Mouse (Mus musculus) forebrain, embryonic 15.5 days (tissue): ENCODE data around the gene Gdpd3. TPM values are rescaled to one million over a fixed set of nuclear protein-coding genes. Genes with fewer than 3 reads are reported as not detected.

Experiments
- ATAC-seq: fragments of 200-750 bp; cut with Nextera tagmentation; replicated peaks from 2 replicates; pipeline ENCODE4 v1.8.0; 2017; ENCODE audit warnings: mild to moderate bottlenecking, moderate TSS enrichment, moderate library complexity
- H3K27ac ChIP-seq: fragments of 300-500 bp; sonication (generic); replicated peaks from 2 replicates; pipeline ENCODE4 v1.5.1; 2015; ENCODE audit warnings: mild to moderate bottlenecking, inconsistent platforms
- H3K27me3 ChIP-seq: fragments of 300-500 bp; sonication (generic); 2 replicates; pipeline ENCODE4 v1.6.1; 2015; ENCODE audit warnings: inconsistent platforms
- H3K36me3 ChIP-seq: fragments of 300-500 bp; sonication (generic); 2 replicates; pipeline ENCODE4 v1.6.1; 2015; ENCODE audit warnings: mild to moderate bottlenecking, inconsistent platforms
- H3K4me1 ChIP-seq: fragments of 300-500 bp; sonication (generic); 2 replicates; pipeline ENCODE4 v1.6.1; 2015; ENCODE audit warnings: inconsistent platforms
- H3K4me2 ChIP-seq: fragments of 300-500 bp; sonication (generic); replicated peaks from 2 replicates; pipeline ENCODE4 v1.6.1; 2015; ENCODE audit warnings: mild to moderate bottlenecking, inconsistent platforms
- H3K4me3 ChIP-seq: fragments of 300-500 bp; sonication (generic); 2 replicates; pipeline ENCODE4 v1.5.1; 2015; ENCODE audit warnings: mild to moderate bottlenecking, inconsistent platforms
- H3K9ac ChIP-seq: fragments of 300-500 bp; sonication (generic); replicated peaks from 2 replicates; pipeline ENCODE4 v1.6.1; 2015; ENCODE audit warnings: mild to moderate bottlenecking, inconsistent platforms
- H3K9me3 ChIP-seq: fragments of 300-500 bp; sonication (generic); 2 replicates; pipeline ENCODE4 v1.6.1; 2016; ENCODE audit warnings: inconsistent platforms
- WGBS: fragments of 180-500 bp; shearing (Covaris S2); methylation state at CpG from one replicate; pipeline ENCODE4 v1.1.7; 2015; ENCODE audit warnings: mixed read lengths; 5-methylcytosine and 5-hydroxymethylcytosine counted together
- polyA plus RNA-seq: library from polyadenylated mRNA; unstranded; fragments of >200 nt; fragmentation: Nextera tagmentation; extraction: Ambion mirVana; gene quantifications from 2 replicates; pipeline ENCODE4 v1.2.1, GENCODE M21; 2015

The Gdpd3 gene
- polyA plus RNA-seq, 1 experiment from 2014 or later, result 1.5 TPM

- peak overlapping the region; percentile 93 for H3K4me2 ChIP-seq
- ATAC-seq, result peak; percentile 44
- peaks cover 45% of the 10 kb centered on the region for H3K36me3 ChIP-seq
- H3K27ac ChIP-seq, result peak overlapping the region; percentile 95
- H3K9me3 ChIP-seq, result no peaks in the 10 kb centered on the region
- 31% methylated on average over 11 of the region's 11 CpGs for WGBS
- peaks cover 42% of the 10 kb centered on the region for H3K4me1 ChIP-seq
- H3K4me3 ChIP-seq, result peak overlapping the region; percentile 93
- peak overlapping the region; percentile 90 for H3K9ac ChIP-seq
- H3K27me3 ChIP-seq, result no peaks in the 10 kb centered on the region
Observed at GRCm38 (mm10) chr7:126792721-126793443, 26.7 kb downstream of the Gdpd3 start.

DNA sequence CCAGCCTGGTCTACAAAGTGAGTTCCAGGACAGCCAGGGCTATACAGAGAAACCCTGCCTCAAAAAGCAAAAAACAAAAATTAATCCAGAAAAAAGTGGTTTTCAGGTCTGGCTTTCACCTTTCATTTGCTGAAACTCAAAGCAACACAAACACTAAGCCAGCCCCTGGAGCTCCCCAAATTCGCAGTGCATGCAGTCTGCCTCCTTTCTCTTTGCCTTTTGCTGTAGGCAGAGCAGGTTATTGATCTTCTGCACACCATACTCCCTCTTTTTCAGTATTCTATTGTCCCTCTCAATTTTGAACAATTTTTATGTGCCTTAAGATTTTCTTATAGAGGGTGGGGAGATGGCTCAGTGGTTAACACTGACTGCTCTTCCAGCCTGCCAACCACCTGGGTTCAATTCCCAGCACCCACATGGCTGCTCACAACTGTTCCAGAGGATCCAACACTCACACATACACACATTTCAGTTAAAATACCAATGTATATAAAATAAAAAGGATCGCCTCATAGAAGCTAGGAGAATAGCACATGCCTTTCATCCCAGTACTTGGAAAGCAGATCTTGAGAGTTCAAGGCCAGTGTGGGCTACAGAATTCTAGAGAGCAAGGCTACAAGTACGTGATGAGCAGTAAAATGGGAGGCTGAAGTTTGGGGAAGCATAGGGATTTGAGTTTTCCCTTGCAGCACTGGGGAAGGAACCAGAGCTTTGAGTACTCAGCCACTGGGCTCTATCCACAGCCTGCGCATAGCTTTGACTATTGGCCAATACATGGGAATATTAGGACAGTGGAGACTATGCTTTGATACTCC lies 27.5 kb downstream of the Gdpd3 start:
- Histone ChIP-seq H3K9me3 (no peaks in the 10 kb centered on the region), H3K4me2 (no peak overlapping the region; the same call in 1 of the 2 replicates), H3K4me1 (peaks cover 49% of the 10 kb centered on the region), H3K9ac (no peak overlapping the region), H3K4me3 (no peak overlapping the region), H3K36me3 (peaks cover 38% of the 10 kb centered on the region), H3K27ac (0 out of 2 replicates have a peak overlapping the region, but pooled peaks have one; percentile 95), H3K27me3 (no peaks in the 10 kb centered on the region)
- ATAC-seq, result no peak
- WGBS, result 74% methylated on average over 4 of the region's 4 CpGs

DNA sequence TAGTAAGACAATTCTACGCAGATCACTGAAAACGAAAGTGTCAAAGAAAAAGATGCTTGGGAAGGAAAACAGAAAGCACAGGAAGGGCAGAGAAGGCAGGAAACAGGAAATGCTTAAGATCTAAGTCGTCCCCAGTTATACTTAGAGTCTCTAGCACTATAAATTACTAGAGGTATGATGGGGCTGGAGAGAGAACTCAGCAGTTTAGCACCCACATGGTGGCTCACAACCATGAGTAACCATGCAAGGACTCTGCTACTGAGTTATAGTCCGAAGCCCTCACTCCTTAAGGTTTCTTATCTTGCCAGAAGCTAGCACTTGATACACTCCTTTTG lies 28.1 kb downstream of the Gdpd3 start:
- Histone ChIP-seq H3K4me3 (no peak overlapping the region), H3K4me1 (peaks cover 49% of the 10 kb centered on the region), H3K4me2 (no peak overlapping the region), H3K27me3 (no peaks in the 10 kb centered on the region), H3K27ac (no peak overlapping the region), H3K36me3 (peaks cover 32% of the 10 kb centered on the region), H3K9ac (no peak overlapping the region), H3K9me3 (no peaks in the 10 kb centered on the region)
- 81% methylated on average over 4 of the region's 4 CpGs for WGBS
- no peak for ATAC-seq

DNA sequence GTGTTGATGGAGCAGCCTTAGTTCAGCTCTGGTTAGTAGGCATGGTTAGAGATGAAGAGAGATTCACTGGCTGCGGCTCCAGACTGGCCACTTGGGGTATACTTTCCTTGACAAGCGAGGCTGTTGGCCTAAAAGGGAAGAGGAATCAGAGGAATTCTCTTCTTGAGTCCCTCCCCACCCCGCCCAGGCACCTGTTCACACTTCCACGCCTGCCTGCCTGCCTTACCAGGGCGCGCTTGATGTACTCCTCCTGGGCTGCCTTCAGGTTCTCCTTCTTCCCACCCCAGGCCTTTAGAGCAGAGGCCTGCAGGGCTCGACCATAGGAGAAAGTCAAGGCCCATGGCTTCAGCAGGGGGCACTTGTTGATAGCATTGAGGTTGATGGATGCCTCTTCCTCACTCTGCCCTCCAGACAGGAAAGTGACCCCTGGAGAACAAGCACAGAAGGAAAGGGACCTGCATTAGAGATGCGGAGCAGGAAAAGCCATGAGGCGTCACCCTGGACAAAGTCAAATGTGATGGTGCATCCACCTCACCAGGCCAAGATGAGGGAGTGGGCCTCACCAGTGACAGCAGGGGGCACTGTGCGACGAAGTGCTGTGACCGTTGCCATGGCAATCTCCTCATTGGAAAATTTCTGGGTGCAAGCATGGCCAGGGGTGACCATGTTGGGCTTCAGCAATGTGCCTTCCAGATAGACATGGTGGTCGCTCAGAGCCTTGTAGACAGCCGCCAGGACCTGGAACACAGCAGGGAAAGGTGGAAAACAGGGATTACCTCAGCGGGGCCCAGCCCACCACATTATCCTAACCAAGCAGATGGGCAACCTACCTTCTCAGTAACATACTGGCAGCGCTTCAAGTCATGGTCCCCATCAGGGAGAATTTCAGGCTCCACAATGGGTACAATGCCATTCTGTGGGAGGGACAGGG lies 29.5 kb downstream of the Gdpd3 start:
- Histone ChIP-seq H3K9ac (no peak overlapping the region), H3K4me3 (no peak overlapping the region), H3K4me1 (peaks cover 55% of the 10 kb centered on the region), H3K27me3 (no peaks in the 10 kb centered on the region), H3K36me3 (peaks cover 28% of the 10 kb centered on the region), H3K27ac (no peak overlapping the region), H3K9me3 (no peaks in the 10 kb centered on the region), H3K4me2 (no peak overlapping the region)
- 76% methylated on average over 16 of the region's 16 CpGs for WGBS
- no peak for ATAC-seq

DNA sequence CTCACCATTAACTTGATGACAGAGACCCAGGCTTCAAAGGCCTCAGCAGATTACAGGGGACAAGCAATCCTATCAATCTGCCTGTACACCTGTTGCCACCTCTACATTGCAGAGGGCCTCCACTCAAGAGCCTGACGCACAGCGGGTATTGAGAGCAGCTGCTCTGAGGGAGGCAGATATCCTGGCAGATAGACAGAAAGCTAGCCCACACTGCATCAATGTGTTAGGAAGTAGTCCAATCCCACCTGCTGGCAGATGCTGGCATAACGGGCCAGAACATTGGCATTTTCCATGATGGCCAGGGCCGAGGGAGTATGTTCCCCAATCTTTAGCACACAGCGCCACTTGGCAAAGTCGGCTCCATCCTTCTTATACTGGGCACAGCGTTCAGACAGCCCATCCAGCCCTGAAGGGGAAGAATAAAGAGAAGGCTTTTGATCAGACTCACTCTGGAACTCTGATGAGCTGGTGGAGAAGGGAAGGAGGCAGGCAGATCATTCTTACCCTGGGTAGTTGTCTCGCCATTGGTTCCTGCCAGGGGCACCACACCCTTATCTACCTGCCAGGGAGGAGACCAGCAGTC lies 30.3 kb downstream of the Gdpd3 start:
- Histone ChIP-seq H3K9me3 (no peaks in the 10 kb centered on the region), H3K27ac (no peak overlapping the region), H3K9ac (0 out of 2 replicates have a peak overlapping the region, but pooled peaks have one; percentile 66), H3K4me1 (peaks cover 48% of the 10 kb centered on the region), H3K4me3 (0 out of 2 replicates have a peak overlapping the region, but pooled peaks have one; percentile 58), H3K4me2 (no peak overlapping the region), H3K36me3 (peaks cover 28% of the 10 kb centered on the region), H3K27me3 (no peaks in the 10 kb centered on the region)
- no peak for ATAC-seq
- 67% methylated on average over 8 of the region's 8 CpGs for WGBS

GRCm38 (mm10) chr7:126797411-126798126 lies 31.4 kb downstream of the Gdpd3 start, which contains the start of gene Fam57b:
TSS of gene Fam57b (plus strand) at chr7:126797668.
- Histone ChIP-seq H3K9ac (peak within 1 kb of the TSS; percentile 66), H3K36me3 (peaks cover 28% of the 10 kb centered on the region), H3K27ac (peak within 1 kb of the TSS; percentile 93), H3K9me3 (no peaks in the 10 kb centered on the region), H3K27me3 (no peaks in the 10 kb centered on the region), H3K4me1 (peaks cover 44% of the 10 kb centered on the region), H3K4me2 (peak within 1 kb of the TSS; percentile 88), H3K4me3 (peak within 1 kb of the TSS; percentile 58)
- WGBS, result 25% methylated on average over 21 of the region's 21 CpGs
- ATAC-seq, result no peak

DNA sequence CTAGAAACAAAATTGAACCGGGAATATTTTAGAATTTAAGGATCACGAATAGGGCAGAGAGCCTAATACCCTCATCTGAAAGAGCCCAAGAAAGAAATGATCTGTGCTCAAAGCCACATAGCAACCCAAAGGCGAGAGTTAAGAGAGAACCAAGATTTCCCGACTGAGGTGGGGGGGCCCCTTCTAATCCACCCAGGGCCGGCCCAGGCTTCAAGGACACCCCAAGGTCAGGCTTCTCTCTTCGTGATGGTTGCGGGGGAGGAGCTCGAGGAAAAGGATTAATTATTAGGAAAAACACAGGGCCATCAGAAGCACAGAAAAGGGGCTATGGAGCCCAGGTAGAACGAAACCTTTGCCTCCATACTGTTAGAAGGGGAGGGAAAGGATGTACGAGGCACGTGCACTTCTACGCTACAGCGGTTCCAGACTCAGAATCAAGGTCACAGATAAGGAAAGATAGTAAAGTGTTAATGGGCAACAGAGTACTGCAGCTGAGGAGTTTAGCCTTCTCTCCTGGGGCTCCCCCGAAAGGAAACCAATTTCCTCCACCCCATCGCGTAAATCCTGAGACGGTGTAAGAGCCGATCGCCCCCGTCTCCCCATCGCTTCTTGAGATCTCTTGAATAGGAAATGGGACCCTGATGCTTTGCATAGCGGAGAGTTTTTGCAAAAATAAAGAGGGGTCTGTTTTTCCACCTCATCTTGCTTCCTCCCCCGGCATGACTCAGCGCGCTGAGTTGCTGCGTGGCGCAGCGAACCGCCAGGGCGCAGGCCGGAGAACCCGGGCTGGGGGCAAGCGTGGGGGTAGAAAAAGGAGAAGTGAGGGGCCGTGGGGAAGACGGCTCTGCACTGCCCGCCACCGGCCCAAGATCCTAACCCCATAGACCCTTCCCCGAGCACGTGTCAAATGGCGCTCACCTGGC lies 32.3 kb downstream of the Gdpd3 start:
- under 1% methylated on average over 40 of the region's 40 CpGs for WGBS
- no peaks in the 10 kb centered on the region for H3K27me3 ChIP-seq
- H3K9me3 ChIP-seq, result no peaks in the 10 kb centered on the region
- peak overlapping the region; percentile 66 for H3K9ac ChIP-seq
- peaks cover 28% of the 10 kb centered on the region for H3K36me3 ChIP-seq
- no peak for ATAC-seq
- peak overlapping the region; percentile 58 for H3K4me3 ChIP-seq
- peak overlapping the region; percentile 93 for H3K27ac ChIP-seq
- H3K4me2 ChIP-seq, result peak overlapping the region; percentile 88
- H3K4me1 ChIP-seq, result peaks cover 37% of the 10 kb centered on the region

DNA sequence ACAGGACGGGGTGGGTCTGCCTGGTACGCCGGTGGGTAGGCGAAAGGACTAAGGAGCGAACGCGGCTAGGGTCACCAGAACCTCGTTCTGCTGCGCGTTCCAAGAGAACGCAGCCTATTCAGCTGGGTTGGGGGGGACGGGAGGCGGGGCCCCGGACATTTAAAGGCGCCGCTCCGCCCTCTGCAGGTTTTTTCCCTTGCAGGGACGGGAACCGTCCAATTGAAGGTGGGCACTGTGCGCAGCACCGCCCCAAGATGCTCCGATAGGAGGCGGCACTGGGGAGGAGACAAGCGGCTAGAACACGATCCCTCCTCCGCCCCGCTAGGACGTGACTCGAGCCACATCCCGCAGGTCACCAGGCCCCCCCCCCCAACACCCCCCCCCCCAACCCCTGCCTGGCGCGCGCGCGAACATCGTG lies 32.9 kb downstream of the Gdpd3 start:
- Histone ChIP-seq H3K9ac (peak overlapping the region; percentile 72), H3K4me2 (peak overlapping the region; percentile 88), H3K27me3 (no peaks in the 10 kb centered on the region), H3K27ac (peak overlapping the region; percentile 93), H3K4me3 (peak overlapping the region; percentile 58), H3K36me3 (peaks cover 28% of the 10 kb centered on the region), H3K4me1 (peaks cover 37% of the 10 kb centered on the region), H3K9me3 (no peaks in the 10 kb centered on the region)
- ATAC-seq, result peak; percentile 97
- 1% methylated on average over 32 of the region's 36 CpGs for WGBS

GRCm38 (mm10) chr7:126799468-126800268 lies 33.5 kb downstream of the Gdpd3 start:
- peak overlapping the region; percentile 58 for H3K4me3 ChIP-seq
- WGBS, result 1% methylated on average over 37 of the region's 38 CpGs

More at GRCm38 (mm10) chr7:126799468-126800268, 33.5 kb downstream of the Gdpd3 start:
- peak overlapping the region; percentile 93 for H3K27ac ChIP-seq
- H3K36me3 ChIP-seq, result peaks cover 24% of the 10 kb centered on the region
- peaks cover 37% of the 10 kb centered on the region for H3K4me1 ChIP-seq
- H3K9ac ChIP-seq, result peak overlapping the region; percentile 72
- H3K4me2 ChIP-seq, result peak overlapping the region; percentile 88
- peak; percentile 92 for ATAC-seq
- H3K27me3 ChIP-seq, result no peaks in the 10 kb centered on the region
- no peaks in the 10 kb centered on the region for H3K9me3 ChIP-seq
